Mouse (Mus musculus) megakaryocyte, adult 5-6 weeks (primary cell): ENCODE results near the gene Atp2c2. TPM values are rescaled to one million over a fixed set of nuclear protein-coding genes. Genes with fewer than 3 reads are reported as not detected.

ENCODE experiments used
- total RNA-seq, 2 experiments: library from RNA; stranded (forward) in 1 of 2; stranded (reverse) in 1 of 2; fragments of 153-499, 151-499 nt in 1 of 2; fragments of 221-1000, 200-1000 nt in 1 of 2; gene quantifications; 2 replicates each; pipeline versions ENCODE4 v1.2.3 to v1.2.4; 2015 to 2017

Atp2c2 gene
- total RNA-seq, 2 experiments from 2014 or later = not detected

Other genes starting within 250 kb of the Atp2c2 start
- not detected in 2 replicates for gene Slc38a8, start 198.3 kb upstream of the Atp2c2 start, total RNA-seq (2015)
- gene Slc38a8, start 198.3 kb upstream of the Atp2c2 start, total RNA-seq (2017) = not detected in 2 replicates
- gene Mbtps1, start 141.3 kb upstream of the Atp2c2 start, total RNA-seq (2015) = 27.4 and 32.8 TPM in 2 replicates
- gene Mbtps1, start 141.3 kb upstream of the Atp2c2 start, total RNA-seq (2017) = 28.5 and 33.7 TPM in 2 replicates
- 9.1 and 11.5 TPM in 2 replicates for gene Hsdl1, start 124.8 kb upstream of the Atp2c2 start, total RNA-seq (2015)
- 32.3 and 40.9 TPM in 2 replicates for gene Hsdl1, start 124.8 kb upstream of the Atp2c2 start, total RNA-seq (2017)
- gene Dnaaf1, start 124.8 kb upstream of the Atp2c2 start, total RNA-seq (2015) = not detected in 2 replicates
- gene Dnaaf1, start 124.8 kb upstream of the Atp2c2 start, total RNA-seq (2017) = 0.33 TPM in 1 of 2 replicates, not detected in the other
- gene Taf1c, start 94.8 kb upstream of the Atp2c2 start, total RNA-seq (2015) = 2.5 and 3.1 TPM in 2 replicates
- 5.5 and 5.8 TPM in 2 replicates for gene Taf1c, start 94.8 kb upstream of the Atp2c2 start, total RNA-seq (2017)
- gene Adad2, start 87.3 kb upstream of the Atp2c2 start, total RNA-seq (2015) = not detected in 2 replicates
- not detected in 2 replicates for gene Adad2, start 87.3 kb upstream of the Atp2c2 start, total RNA-seq (2017)
- not detected in 2 replicates for gene Kcng4, start 64.3 kb upstream of the Atp2c2 start, total RNA-seq (2015)
- not detected in 2 replicates for gene Kcng4, start 64.3 kb upstream of the Atp2c2 start, total RNA-seq (2017)
- gene Wfdc1, start 33.6 kb upstream of the Atp2c2 start, total RNA-seq (2015) = not detected in 2 replicates
- gene Wfdc1, start 33.6 kb upstream of the Atp2c2 start, total RNA-seq (2017) = not detected in 2 replicates
- gene Tldc1, start 78.4 kb downstream of the Atp2c2 start, total RNA-seq (2015) = 2.2 and 2.6 TPM in 2 replicates
- gene Tldc1, start 78.4 kb downstream of the Atp2c2 start, total RNA-seq (2017) = 2.9 and 4.3 TPM in 2 replicates
- gene Cotl1, start 140.5 kb downstream of the Atp2c2 start, total RNA-seq (2015) = 526 and 619 TPM in 2 replicates
- gene Cotl1, start 140.5 kb downstream of the Atp2c2 start, total RNA-seq (2017) = 490 and 532 TPM in 2 replicates
- 2.7 and 5.5 TPM in 2 replicates for gene Klhl36, start 162.3 kb downstream of the Atp2c2 start, total RNA-seq (2015)
- 8.5 and 9.2 TPM in 2 replicates for gene Klhl36, start 162.3 kb downstream of the Atp2c2 start, total RNA-seq (2017)
- 24.9 and 31.9 TPM in 2 replicates for gene Usp10, start 210.4 kb downstream of the Atp2c2 start, total RNA-seq (2015)
- gene Usp10, start 210.4 kb downstream of the Atp2c2 start, total RNA-seq (2017) = 13.3 and 20.1 TPM in 2 replicates
- 7.6 and 12.8 TPM in 2 replicates for gene Gm20388, start 210.8 kb downstream of the Atp2c2 start, total RNA-seq (2015)
- gene Gm20388, start 210.8 kb downstream of the Atp2c2 start, total RNA-seq (2017) = 10.6 and 15.5 TPM in 2 replicates